Mouse (Mus musculus) forebrain, embryonic 15.5 days (tissue): ENCODE results near the gene Glp2r. TPM values are rescaled to one million over a fixed set of nuclear protein-coding genes. Genes with fewer than 3 reads are reported as not detected.
A peak's percentile ranks its signal among the peaks of the same experiment; 100 is the strongest.

Experiments used
- ATAC-seq: fragments of 200-750 bp; cut with Nextera tagmentation; replicated peaks from 2 replicates; pipeline ENCODE4 v1.8.0; 2017; ENCODE audit warnings: mild to moderate bottlenecking, moderate TSS enrichment, moderate library complexity
- H3K27ac ChIP-seq: fragments of 300-500 bp; sonication (generic); replicated peaks from 2 replicates; pipeline ENCODE4 v1.5.1; 2015; ENCODE audit warnings: mild to moderate bottlenecking, inconsistent platforms
- H3K27me3 ChIP-seq: fragments of 300-500 bp; sonication (generic); 2 replicates; pipeline ENCODE4 v1.6.1; 2015; ENCODE audit warnings: inconsistent platforms
- H3K36me3 ChIP-seq: fragments of 300-500 bp; sonication (generic); 2 replicates; pipeline ENCODE4 v1.6.1; 2015; ENCODE audit warnings: mild to moderate bottlenecking, inconsistent platforms
- H3K4me1 ChIP-seq: fragments of 300-500 bp; sonication (generic); 2 replicates; pipeline ENCODE4 v1.6.1; 2015; ENCODE audit warnings: inconsistent platforms
- H3K4me2 ChIP-seq: fragments of 300-500 bp; sonication (generic); replicated peaks from 2 replicates; pipeline ENCODE4 v1.6.1; 2015; ENCODE audit warnings: mild to moderate bottlenecking, inconsistent platforms
- H3K4me3 ChIP-seq: fragments of 300-500 bp; sonication (generic); 2 replicates; pipeline ENCODE4 v1.5.1; 2015; ENCODE audit warnings: mild to moderate bottlenecking, inconsistent platforms
- H3K9ac ChIP-seq: fragments of 300-500 bp; sonication (generic); replicated peaks from 2 replicates; pipeline ENCODE4 v1.6.1; 2015; ENCODE audit warnings: mild to moderate bottlenecking, inconsistent platforms
- H3K9me3 ChIP-seq: fragments of 300-500 bp; sonication (generic); 2 replicates; pipeline ENCODE4 v1.6.1; 2016; ENCODE audit warnings: inconsistent platforms
- WGBS: fragments of 180-500 bp; shearing (Covaris S2); methylation state at CpG from one replicate; pipeline ENCODE4 v1.1.7; 2015; ENCODE audit warnings: mixed read lengths; 5-methylcytosine and 5-hydroxymethylcytosine counted together
- polyA plus RNA-seq: library from polyadenylated mRNA; unstranded; fragments of >200 nt; fragmentation: Nextera tagmentation; extraction: Ambion mirVana; gene quantifications from 2 replicates; pipeline ENCODE4 v1.2.1, GENCODE M21; 2015

The Glp2r gene
- polyA plus RNA-seq, 1 experiment from 2014 or later = 0.10 TPM

DNA sequence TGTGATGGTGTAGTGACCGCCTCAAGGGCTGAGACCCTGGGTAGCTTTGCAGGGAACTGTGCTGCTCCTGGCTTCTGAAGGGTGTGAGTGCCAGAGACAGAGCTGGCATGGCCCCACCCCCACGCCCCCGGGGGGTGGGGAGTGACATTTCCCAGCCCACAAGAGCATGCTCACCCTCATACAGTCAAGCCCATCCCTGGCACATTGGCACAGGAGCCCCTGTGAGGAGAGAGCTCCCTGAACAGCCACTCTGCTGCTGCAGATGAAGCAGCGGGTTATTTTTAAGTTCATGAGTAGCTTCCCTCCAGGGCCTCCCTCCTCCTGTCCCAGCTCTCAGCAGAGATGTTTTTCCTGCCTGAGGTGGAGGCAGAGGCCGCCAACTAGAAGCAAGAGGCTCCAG lies 98.8 kb downstream of the Glp2r start:
- Histone ChIP-seq H3K4me2 (no peak overlapping the region), H3K9me3 (no peaks in the 10 kb centered on the region), H3K27ac (no peak overlapping the region), H3K36me3 (no peaks in the 10 kb centered on the region), H3K4me1 (peaks cover 16% of the 10 kb centered on the region), H3K27me3 (no peaks in the 10 kb centered on the region), H3K9ac (no peak overlapping the region), H3K4me3 (no peak overlapping the region)
- ATAC-seq = no peak
- WGBS = 81% methylated on average over 5 of the region's 5 CpGs

DNA sequence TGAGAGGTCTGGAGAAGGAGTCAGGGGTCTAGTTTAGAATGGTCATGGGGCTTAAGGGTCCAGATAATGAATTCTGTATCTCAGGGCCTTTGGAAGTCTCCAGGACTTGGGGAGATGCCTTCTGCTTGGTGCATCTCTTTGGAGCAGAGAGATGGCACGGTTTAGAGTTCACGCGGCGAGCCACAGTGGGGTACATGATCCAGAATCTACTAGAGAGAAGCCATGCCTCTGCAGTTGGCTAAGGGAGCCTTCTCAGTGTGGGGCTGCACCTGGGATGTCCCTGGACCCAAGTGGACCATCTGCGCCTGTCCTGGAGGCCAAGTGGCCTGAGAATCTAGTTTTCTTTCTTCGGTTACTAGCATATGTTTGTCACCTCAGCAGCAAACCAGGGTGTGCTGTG lies 100.9 kb downstream of the Glp2r start:
- no peak overlapping the region for H3K4me3 ChIP-seq
- no peak overlapping the region for H3K27ac ChIP-seq
- no peaks in the 10 kb centered on the region for H3K36me3 ChIP-seq
- H3K4me1 ChIP-seq = peaks cover 17% of the 10 kb centered on the region
- H3K9ac ChIP-seq = no peak overlapping the region
- no peak for ATAC-seq
- no peaks in the 10 kb centered on the region for H3K27me3 ChIP-seq
- no peak overlapping the region for H3K4me2 ChIP-seq
- H3K9me3 ChIP-seq = no peaks in the 10 kb centered on the region
- 93% methylated on average over 6 of the region's 6 CpGs for WGBS

DNA sequence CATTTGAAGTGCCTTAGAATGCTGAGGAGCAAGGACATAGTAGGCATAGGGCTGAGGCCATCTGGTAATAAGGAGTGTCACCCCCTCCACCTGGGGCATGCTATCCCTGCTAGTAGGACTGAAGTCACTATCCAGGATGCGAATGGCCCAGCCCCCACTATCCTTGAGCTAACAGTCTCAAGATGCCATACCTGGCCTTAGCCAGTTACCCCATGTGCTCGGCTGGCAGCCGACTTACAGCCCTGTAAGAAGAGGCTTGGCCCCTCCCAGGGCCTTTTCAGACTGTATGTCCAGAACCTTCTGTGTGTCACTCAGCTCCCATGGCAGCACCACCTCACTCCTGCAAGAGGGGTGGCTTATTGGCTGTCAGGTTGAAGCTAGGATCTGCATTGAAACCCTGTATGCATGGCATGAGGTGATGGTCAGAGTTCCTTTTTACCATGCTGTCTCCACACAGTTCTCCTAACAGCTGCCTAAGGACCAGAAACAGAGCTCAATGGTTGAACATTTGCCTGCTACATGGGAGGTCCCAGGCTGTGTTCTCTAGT lies 102.4 kb downstream of the Glp2r start:
- 79% methylated on average over 3 of the region's 3 CpGs for WGBS
- Histone ChIP-seq H3K4me2 (no peak overlapping the region), H3K36me3 (no peaks in the 10 kb centered on the region), H3K27ac (no peak overlapping the region), H3K9me3 (no peaks in the 10 kb centered on the region), H3K9ac (no peak overlapping the region), H3K4me1 (peaks cover 17% of the 10 kb centered on the region), H3K27me3 (no peaks in the 10 kb centered on the region), H3K4me3 (no peak overlapping the region)
- ATAC-seq = no peak

GRCm38 (mm10) chr11:67667531-67668332 lies 103.2 kb downstream of the Glp2r start:
- H3K9me3 ChIP-seq = no peaks in the 10 kb centered on the region
- H3K27me3 ChIP-seq = no peaks in the 10 kb centered on the region
- WGBS = 61% methylated on average over 13 of the region's 13 CpGs
- no peak overlapping the region for H3K9ac ChIP-seq
- H3K4me2 ChIP-seq = no peak overlapping the region
- H3K4me1 ChIP-seq = peaks cover 17% of the 10 kb centered on the region
- no peak overlapping the region for H3K4me3 ChIP-seq
- ATAC-seq = peak; percentile 81
- H3K27ac ChIP-seq = peak overlapping the region; percentile 42
- no peaks in the 10 kb centered on the region for H3K36me3 ChIP-seq

GRCm38 (mm10) chr11:67666129-67666528 lies 104.8 kb downstream of the Glp2r start:
- Histone ChIP-seq H3K9me3 (no peaks in the 10 kb centered on the region), H3K4me2 (no peak overlapping the region), H3K27ac (no peak overlapping the region), H3K9ac (no peak overlapping the region), H3K27me3 (no peaks in the 10 kb centered on the region), H3K36me3 (no peaks in the 10 kb centered on the region), H3K4me1 (peaks cover 17% of the 10 kb centered on the region), H3K4me3 (no peak overlapping the region)
- WGBS = 81% methylated on average over 5 of the region's 5 CpGs
- ATAC-seq = no peak

DNA sequence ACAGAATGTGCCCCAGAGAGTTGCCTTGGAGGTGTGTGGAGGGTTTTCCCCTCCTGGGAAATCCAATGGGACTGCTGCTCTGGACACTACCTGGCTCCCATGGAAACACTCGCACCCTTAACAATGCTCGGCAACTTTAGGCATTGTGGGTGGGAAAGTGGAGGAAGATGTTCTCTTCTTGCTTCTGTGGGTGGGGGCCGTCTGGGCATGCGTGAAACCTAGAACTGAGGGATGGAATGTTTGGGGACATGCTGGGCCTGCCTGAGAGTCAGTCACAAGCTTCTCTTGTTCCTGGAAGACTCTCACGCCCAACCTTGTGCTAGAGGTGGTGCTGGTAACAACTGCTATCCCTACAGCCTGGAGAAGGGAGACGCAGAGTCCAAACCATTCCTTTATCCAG lies 106.0 kb downstream of the Glp2r start:
- 86% methylated on average over 6 of the region's 6 CpGs for WGBS
- Histone ChIP-seq H3K4me3 (no peak overlapping the region), H3K27me3 (no peaks in the 10 kb centered on the region), H3K27ac (no peak overlapping the region), H3K9ac (no peak overlapping the region), H3K4me2 (no peak overlapping the region), H3K9me3 (no peaks in the 10 kb centered on the region), H3K36me3 (no peaks in the 10 kb centered on the region), H3K4me1 (peaks cover 17% of the 10 kb centered on the region)
- ATAC-seq = no peak

- no peaks in the 10 kb centered on the region for H3K36me3 ChIP-seq
- H3K4me3 ChIP-seq = no peak overlapping the region
- ATAC-seq = no peak
- no peak overlapping the region for H3K27ac ChIP-seq
- WGBS = 74% methylated on average over 3 of the region's 3 CpGs
- H3K9me3 ChIP-seq = no peaks in the 10 kb centered on the region
- H3K9ac ChIP-seq = no peak overlapping the region
- H3K4me2 ChIP-seq = no peak overlapping the region
- H3K27me3 ChIP-seq = no peaks in the 10 kb centered on the region
- H3K4me1 ChIP-seq = peaks cover 17% of the 10 kb centered on the region
These were observed 106.7 kb downstream of the Glp2r start for GRCm38 (mm10) chr11:67664261-67664660.

- no peak for ATAC-seq
- no peak overlapping the region for H3K27ac ChIP-seq
- no peak overlapping the region for H3K9ac ChIP-seq
- H3K36me3 ChIP-seq = no peaks in the 10 kb centered on the region
- peaks cover 14% of the 10 kb centered on the region for H3K4me1 ChIP-seq
- H3K9me3 ChIP-seq = no peaks in the 10 kb centered on the region
- H3K4me3 ChIP-seq = no peak overlapping the region
- 97% methylated on average over 4 of the region's 4 CpGs for WGBS
- H3K4me2 ChIP-seq = no peak overlapping the region
- H3K27me3 ChIP-seq = no peaks in the 10 kb centered on the region
These were observed 107.5 kb downstream of the Glp2r start for GRCm38 (mm10) chr11:67663437-67663836.

DNA sequence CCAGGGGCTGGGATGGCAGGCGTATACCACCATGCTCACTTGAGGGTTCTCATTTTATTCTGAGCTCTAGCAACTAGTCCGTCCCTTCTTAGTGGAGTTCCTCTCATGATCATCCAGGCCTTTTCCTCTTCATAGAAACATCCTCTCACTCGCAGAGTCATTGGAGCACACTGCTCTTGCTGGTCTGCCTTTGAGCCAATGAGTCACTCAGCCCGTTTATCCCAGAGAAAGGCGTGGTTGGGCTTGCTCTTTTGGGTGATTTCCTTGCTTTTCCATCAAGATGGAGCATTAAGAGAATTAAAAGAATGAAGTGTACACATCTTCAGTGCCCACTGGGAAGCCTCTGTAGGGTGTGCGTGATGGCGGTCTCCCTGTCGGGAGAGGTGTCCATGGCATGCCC lies 109.5 kb downstream of the Glp2r start:
- no peak for ATAC-seq
- Histone ChIP-seq H3K9me3 (no peaks in the 10 kb centered on the region), H3K4me2 (no peak overlapping the region), H3K4me1 (peaks cover 8% of the 10 kb centered on the region), H3K36me3 (no peaks in the 10 kb centered on the region), H3K27ac (no peak overlapping the region), H3K27me3 (no peaks in the 10 kb centered on the region), H3K4me3 (no peak overlapping the region), H3K9ac (no peak overlapping the region)
- WGBS = 90% methylated on average over 8 of the region's 8 CpGs

GRCm38 (mm10) chr11:67657685-67658382 lies 113.1 kb downstream of the Glp2r start:
- H3K9ac ChIP-seq = no peak overlapping the region
- no peaks in the 10 kb centered on the region for H3K36me3 ChIP-seq
- H3K4me2 ChIP-seq = no peak overlapping the region
- no peak overlapping the region for H3K27ac ChIP-seq
- H3K4me3 ChIP-seq = no peak overlapping the region
- peaks cover 24% of the 10 kb centered on the region for H3K4me1 ChIP-seq
- ATAC-seq = peak; percentile 18; the same call in 1 of the 2 replicates
- WGBS = 48% methylated on average over 11 of the region's 11 CpGs
- no peaks in the 10 kb centered on the region for H3K27me3 ChIP-seq
- no peaks in the 10 kb centered on the region for H3K9me3 ChIP-seq

DNA sequence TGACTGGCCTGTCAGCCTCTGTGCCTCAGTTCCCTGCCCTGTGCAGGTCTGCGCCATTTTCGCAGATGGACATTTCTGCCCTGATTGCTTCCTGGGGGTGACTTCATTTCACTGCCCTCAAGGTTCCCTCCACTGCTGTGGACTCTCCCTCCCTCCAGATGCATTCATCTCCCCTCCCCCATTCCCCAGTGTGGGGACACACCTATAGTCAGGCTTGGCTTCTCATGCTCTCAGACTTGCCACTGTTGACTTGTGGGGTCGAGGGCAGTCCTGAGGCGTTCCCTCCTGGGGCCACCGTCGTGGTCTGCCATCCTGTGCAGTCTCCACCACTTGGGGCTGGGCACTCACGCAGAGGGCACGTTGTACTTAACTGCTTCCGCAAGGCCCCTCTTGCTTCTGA lies 114.1 kb downstream of the Glp2r start:
- ATAC-seq = no peak
- Histone ChIP-seq H3K4me1 (peaks cover 33% of the 10 kb centered on the region), H3K4me3 (no peak overlapping the region), H3K27me3 (no peaks in the 10 kb centered on the region), H3K27ac (no peak overlapping the region), H3K36me3 (no peaks in the 10 kb centered on the region), H3K9ac (no peak overlapping the region), H3K4me2 (no peak overlapping the region), H3K9me3 (no peaks in the 10 kb centered on the region)
- 91% methylated on average over 9 of the region's 9 CpGs for WGBS

DNA sequence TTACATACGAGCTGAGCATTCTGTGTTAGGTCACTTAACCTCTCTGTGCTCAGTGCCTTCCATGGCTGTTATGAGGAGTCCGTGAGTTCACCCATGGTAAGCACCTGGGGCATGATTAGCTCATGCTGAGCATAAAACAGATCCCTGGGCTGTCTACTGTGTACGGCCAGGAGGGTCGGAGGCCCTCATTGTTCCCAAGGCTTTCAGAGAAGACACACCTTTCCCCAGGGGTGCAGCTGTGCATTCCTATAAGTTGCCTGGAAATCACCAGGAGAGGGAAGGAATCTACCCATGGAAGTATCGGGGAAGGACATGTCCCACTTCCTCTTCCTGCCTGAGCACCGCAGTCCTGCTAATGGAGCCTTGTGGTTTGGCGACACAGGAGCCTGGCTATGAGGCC lies 114.6 kb downstream of the Glp2r start:
- no peak overlapping the region for H3K27ac ChIP-seq
- no peaks in the 10 kb centered on the region for H3K9me3 ChIP-seq
- WGBS = 86% methylated on average over 7 of the region's 7 CpGs
- no peak overlapping the region for H3K9ac ChIP-seq
- no peaks in the 10 kb centered on the region for H3K27me3 ChIP-seq
- no peaks in the 10 kb centered on the region for H3K36me3 ChIP-seq
- H3K4me1 ChIP-seq = peaks cover 33% of the 10 kb centered on the region
- H3K4me3 ChIP-seq = no peak overlapping the region
- no peak overlapping the region for H3K4me2 ChIP-seq
- ATAC-seq = no peak
